Mouse (Mus musculus) layer of hippocampus, postnatal 25 days (tissue): Measurements from ENCODE around the gene Nrip3. TPM values are rescaled to one million over a fixed set of nuclear protein-coding genes. Genes with fewer than 3 reads are reported as not detected.
A peak's percentile ranks its signal among the peaks of the same experiment; 100 is the strongest.

Source experiments
- DNase-seq, 2 experiments: peaks; one replicate each; pipeline ENCODE4 v3.0.0; 2022; ENCODE audit warnings: mixed read lengths in 2 of 2, low spot score in 1 of 2; ENCODE audit errors: extremely low spot score in 1 of 2
- total RNA-seq, 2 experiments: library from RNA; stranded (reverse); gene quantifications; 2 replicates each; pipeline ENCODE4 v1.2.3; 2021

The Nrip3 gene
- 100 to 1,000 TPM; 194 to 212 TPM for total RNA-seq

- DNase-seq = peak; percentile 69 to 82
Observed at GRCm38 (mm10) chr7:109781470-109782203, at the start of gene Nrip3. Gene Nrip3, minus strand, starts transcription at chr7:109782025.

- DNase-seq = no peak
Observed at GRCm38 (mm10) chr7:109831376-109831775, 49.6 kb upstream of the Nrip3 start.

GRCm38 (mm10) chr7:109826911-109827310 lies 45.1 kb upstream of the Nrip3 start:
- DNase-seq = no peak

- no peak for DNase-seq
Observed at GRCm38 (mm10) chr7:109825293-109825692, 43.5 kb upstream of the Nrip3 start.

GRCm38 (mm10) chr7:109818600-109818999 lies 36.8 kb upstream of the Nrip3 start:
- DNase-seq = no peak

GRCm38 (mm10) chr7:109817954-109818353 lies 36.1 kb upstream of the Nrip3 start:
- DNase-seq = no peak

- no peak for DNase-seq
Observed at GRCm38 (mm10) chr7:109813330-109814140, 31.7 kb upstream of the Nrip3 start.

- DNase-seq = no peak
Observed at GRCm38 (mm10) chr7:109807616-109808485, 26.0 kb upstream of the Nrip3 start.

GRCm38 (mm10) chr7:109804843-109805242 lies 23.0 kb upstream of the Nrip3 start:
- peak in 1 of 2 experiments; percentile 46 for DNase-seq

GRCm38 (mm10) chr7:109804355-109804754 lies 22.5 kb upstream of the Nrip3 start:
- DNase-seq = no peak

- no peak for DNase-seq
Observed at GRCm38 (mm10) chr7:109803516-109803915, 21.7 kb upstream of the Nrip3 start.

- DNase-seq = no peak
Observed at GRCm38 (mm10) chr7:109800626-109801025, 18.8 kb upstream of the Nrip3 start.

GRCm38 (mm10) chr7:109799168-109799567 lies 17.3 kb upstream of the Nrip3 start:
- DNase-seq = no peak

GRCm38 (mm10) chr7:109795564-109795963 lies 13.7 kb upstream of the Nrip3 start:
- DNase-seq = no peak

- no peak for DNase-seq
Observed at GRCm38 (mm10) chr7:109794556-109794955, 12.7 kb upstream of the Nrip3 start.

GRCm38 (mm10) chr7:109792759-109793158 lies 10.9 kb upstream of the Nrip3 start:
- DNase-seq = peak in 1 of 2 experiments; percentile 55

- no peak for DNase-seq
Observed at GRCm38 (mm10) chr7:109790818-109791217, 9.0 kb upstream of the Nrip3 start.

- no peak for DNase-seq
Observed at GRCm38 (mm10) chr7:109787860-109788259, 6.0 kb upstream of the Nrip3 start.

- DNase-seq = no peak
Observed at GRCm38 (mm10) chr7:109783281-109783680, 1.5 kb upstream of the Nrip3 start.

- no peak for DNase-seq
Observed at GRCm38 (mm10) chr7:109781087-109781469, 747 bp downstream of the Nrip3 start.

GRCm38 (mm10) chr7:109772251-109772650 lies 9.6 kb downstream of the Nrip3 start:
- no peak for DNase-seq
